Mouse (Mus musculus) midbrain, embryonic 10.5 days (tissue): ENCODE measurements at regions not wholly inside any gene's neighbourhood (a gene's known extent, or its start where the extent isn't known, plus 50 kb on each side); places are given as distances from the start of the nearest gene placed in this dataset.

ENCODE experiments used
- DNase-seq: peaks from one replicate; pipeline ENCODE4 v3.0.0-alpha.2; 2017; ENCODE audit warnings: low spot score
- H3K27ac ChIP-seq: fragments of 300-500 bp; sonication (generic); replicated peaks from 2 replicates; pipeline ENCODE4 v1.5.1; 2016; ENCODE audit warnings: mild to moderate bottlenecking
- H3K27me3 ChIP-seq: fragments of 300-500 bp; sonication (generic); 2 replicates; pipeline ENCODE4 v1.6.1; 2016; ENCODE audit warnings: low read depth, mild to moderate bottlenecking; ENCODE audit not compliant: poor library complexity, severe bottlenecking
- H3K36me3 ChIP-seq: fragments of 300-500 bp; sonication (generic); 2 replicates; pipeline ENCODE4 v1.6.1; 2016; ENCODE audit warnings: mild to moderate bottlenecking, moderate library complexity
- H3K4me1 ChIP-seq: fragments of 300-500 bp; sonication (generic); 2 replicates; pipeline ENCODE4 v1.6.1; 2016
- H3K4me3 ChIP-seq: fragments of 300-500 bp; sonication (generic); 2 replicates; pipeline ENCODE4 v1.5.1; 2016; ENCODE audit warnings: mild to moderate bottlenecking, moderate library complexity
- H3K9me3 ChIP-seq: fragments of 300-500 bp; sonication (generic); replicated peaks from 2 replicates; pipeline ENCODE4 v1.6.1; 2016; ENCODE audit warnings: mild to moderate bottlenecking
- WGBS: fragments of 180-500 bp; shearing (Covaris S2); methylation state at CpG from one replicate; pipeline ENCODE4 v1.1.7; 2016; 5-methylcytosine and 5-hydroxymethylcytosine counted together

DNA sequence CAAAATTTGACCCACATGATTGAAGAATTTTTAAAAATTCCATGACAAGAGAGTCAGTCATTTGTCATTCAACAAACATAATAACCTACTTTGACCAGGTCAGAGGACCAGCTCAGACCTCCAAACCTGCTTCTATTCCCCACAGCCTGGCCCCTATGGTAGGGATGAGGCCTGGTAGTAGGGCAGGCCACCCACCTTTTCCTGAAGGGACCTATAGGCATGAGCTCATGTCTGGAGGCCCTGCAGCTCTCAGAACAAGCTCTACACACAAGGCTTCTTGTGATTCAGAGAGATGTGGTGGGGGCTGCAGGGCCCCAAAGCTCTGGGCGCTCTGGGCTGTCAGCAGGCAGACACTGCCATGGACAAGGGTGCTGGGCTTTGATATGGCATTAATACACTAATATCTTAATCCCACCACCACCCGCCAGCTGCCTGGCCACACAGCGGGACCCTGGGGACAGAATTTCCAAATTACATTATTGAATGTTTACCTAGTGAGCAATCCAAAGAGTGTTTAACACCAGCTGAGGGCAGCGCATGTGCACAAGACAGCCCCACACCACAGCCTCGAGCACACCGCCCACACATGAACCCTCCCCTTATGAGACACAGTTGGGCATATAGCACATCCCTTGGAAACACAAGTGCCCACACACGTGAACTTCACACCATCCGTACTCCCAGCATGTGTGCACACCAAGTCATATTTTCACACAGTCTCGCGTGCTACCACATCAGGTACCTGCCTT, 88.1 kb upstream of the Gm12830 start:
- Histone ChIP-seq H3K9me3 (no peaks in the 10 kb centered on the region), H3K4me1 (peaks cover 10% of the 10 kb centered on the region), H3K27ac (0 out of 2 replicates have a peak overlapping the region, but pooled peaks have one; percentile 14), H3K4me3 (no peak overlapping the region), H3K27me3 (peaks cover 57% of the 10 kb centered on the region), H3K36me3 (no peaks in the 10 kb centered on the region)
- 87% methylated on average over 10 of the region's 10 CpGs for WGBS
- DNase-seq: no peak

GRCm38 (mm10) chr4:114738903-114739667, 82.4 kb upstream of the Gm12830 start:
- 0 out of 2 replicates have a peak overlapping the region, but pooled peaks have one; percentile 38 for H3K27ac ChIP-seq
- H3K36me3 ChIP-seq: no peaks in the 10 kb centered on the region
- WGBS: 68% methylated on average over 16 of the region's 16 CpGs
- H3K9me3 ChIP-seq: no peaks in the 10 kb centered on the region
- DNase-seq: peak; percentile 26
- H3K4me3 ChIP-seq: no peak overlapping the region
- H3K27me3 ChIP-seq: peaks cover 15% of the 10 kb centered on the region
- peaks cover 8% of the 10 kb centered on the region for H3K4me1 ChIP-seq

- Histone ChIP-seq H3K4me3 (no peak overlapping the region), H3K9me3 (peaks cover 20% of the 10 kb centered on the region; the same call in 1 of the 2 replicates), H3K36me3 (no peaks in the 10 kb centered on the region), H3K27me3 (no peaks in the 10 kb centered on the region), H3K27ac (no peak overlapping the region), H3K4me1 (no peaks in the 10 kb centered on the region)
- 81% methylated on average over 2 of the region's 2 CpGs for WGBS
- DNase-seq: no peak
Measured at GRCm38 (mm10) chr4:114748131-114748530, 73.4 kb upstream of the Gm12830 start.

DNA sequence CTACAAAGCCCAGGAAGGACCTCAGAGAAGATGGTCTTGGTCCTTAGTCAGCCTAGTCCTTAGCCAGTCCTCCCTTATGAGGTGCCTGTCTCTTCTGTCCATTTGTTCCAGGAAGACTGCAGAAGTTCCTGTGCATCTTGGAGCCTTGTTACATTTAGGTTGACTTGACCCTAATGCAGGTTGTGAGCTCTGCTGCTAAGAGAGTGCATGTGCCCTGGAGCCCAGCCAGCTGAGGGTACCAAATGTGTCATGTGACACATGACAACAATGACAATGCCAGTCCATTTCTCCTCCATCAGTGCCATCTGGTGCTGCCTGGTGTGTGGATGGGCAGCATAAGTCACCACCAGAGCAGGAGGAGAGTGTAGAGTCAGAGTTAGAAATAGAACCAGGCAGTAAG, 61.7 kb upstream of the Gm12830 start:
- DNase-seq: no peak
- H3K9me3 ChIP-seq: no peaks in the 10 kb centered on the region

GRCm38 (mm10) chr4:114766643-114767393, 54.7 kb upstream of the Gm12830 start:
- no peaks in the 10 kb centered on the region; the same call in 1 of the 2 replicates for H3K27me3 ChIP-seq
- WGBS: 47% methylated on average over 22 of the region's 22 CpGs
- H3K4me1 ChIP-seq: peaks cover 14% of the 10 kb centered on the region
- H3K4me3 ChIP-seq: no peak overlapping the region
- no peaks in the 10 kb centered on the region for H3K36me3 ChIP-seq
- no peaks in the 10 kb centered on the region for H3K9me3 ChIP-seq
- peak; percentile 48 for DNase-seq
- peak overlapping the region; percentile 33; the same call in 1 of the 2 replicates for H3K27ac ChIP-seq

More for the DNA sequence above, 61.7 kb upstream of the Gm12830 start:
- H3K27ac ChIP-seq: no peak overlapping the region
- no peaks in the 10 kb centered on the region for H3K27me3 ChIP-seq
- H3K4me1 ChIP-seq: no peaks in the 10 kb centered on the region
- no peaks in the 10 kb centered on the region for H3K36me3 ChIP-seq
- no peak overlapping the region for H3K4me3 ChIP-seq
